Mouse (Mus musculus): Measurements from ENCODE around the gene 1110017D15Rik.

- TF ChIP-seq POLR2A (IDR thresholded peaks at IDR 0.05; ENCODE audit: low read depth, low read length) (no peak), CTCF (conservative IDR thresholded peaks at IDR 0.05; ENCODE audit: insufficient read depth, insufficient read length, low read depth, low read length) (no peak)
Observed at GRCm38 (mm10) chr4:41513309-41513708, 3.8 kb downstream of the 1110017D15Rik start.

Measured in kidney, adult 2 months (tissue).